Comparison of ENCODE assay signal across 30 mouse cellular contexts in the genomic region with DNA sequence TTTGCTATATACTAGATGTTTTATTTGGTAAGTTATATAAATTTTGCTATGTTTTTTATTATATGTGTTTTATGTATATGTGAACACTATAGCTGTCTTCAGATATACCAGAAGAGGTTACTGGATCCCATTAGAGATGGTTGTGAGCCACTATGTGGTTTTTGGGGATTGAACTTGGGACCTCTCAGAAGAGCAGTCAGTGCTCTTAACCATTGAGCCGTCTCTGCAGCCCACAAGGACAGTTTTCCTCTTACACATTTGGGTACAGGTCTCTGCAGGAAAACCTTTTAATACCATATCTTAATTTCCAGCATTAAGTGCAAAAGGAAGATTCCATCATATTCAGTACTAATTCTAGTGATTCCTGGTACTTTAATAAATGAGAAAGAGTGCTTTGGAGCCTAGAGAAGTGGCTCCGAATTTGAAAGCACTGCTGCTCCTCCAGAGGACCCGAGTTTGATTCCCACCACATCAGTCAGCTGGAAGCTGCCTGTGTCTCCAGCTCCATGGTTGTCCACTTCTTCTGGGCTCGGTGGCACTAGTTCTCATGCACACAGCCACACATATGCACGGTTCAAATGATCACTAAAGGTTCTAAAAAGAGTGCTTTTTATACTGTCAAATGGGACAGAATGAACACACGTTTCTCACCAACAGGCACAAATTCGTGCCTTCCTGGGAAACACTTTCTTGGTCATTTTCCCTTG. TPM values are rescaled to one million over a fixed set of nuclear protein-coding genes. Genes with fewer than 3 reads are reported as not detected.
"Had no signal": no experiment of that assay in that cellular context is flagged by ENCODE, and none has a peak within 500 bp of the region (broad histone marks: within the 10 kb centered on the region; RNA-seq: fewer than 3 reads in every experiment).

No protein-coding gene starts in this region.

- H3K27ac ChIP-seq: layer of hippocampus, adult 2 months; limb, embryonic 10.5 days; limb, embryonic 13.5 days; liver, embryonic 13.5 days; midbrain, embryonic 10.5 days; midbrain, embryonic 13.5 days; neural tube, embryonic 13.5 days; stomach, embryonic 15.5 days had no signal

- H3K4me1 ChIP-seq: limb, embryonic 10.5 days; limb, embryonic 13.5 days; liver, embryonic 13.5 days; midbrain, embryonic 10.5 days; midbrain, embryonic 13.5 days; neural tube, embryonic 13.5 days; stomach, embryonic 15.5 days had no signal

- H3K9me3 ChIP-seq: limb, embryonic 10.5 days; limb, embryonic 13.5 days; liver, embryonic 13.5 days; megakaryocyte, embryonic 14.5 days; midbrain, embryonic 10.5 days; midbrain, embryonic 13.5 days; neural tube, embryonic 13.5 days; stomach, embryonic 15.5 days had no signal

- DNase-seq: kidney, adult 8-10 months; kidney, postnatal 14 days; layer of hippocampus, adult 9-11 months; liver, embryonic 13.5 days; lung, embryonic 14.5 days; retina, postnatal 1 day; right cerebral cortex, postnatal 25 days; spleen, adult 18-20 months; thymus, postnatal 36 days had no signal

- ATAC-seq: midbrain, embryonic 13.5 days; midbrain, embryonic 16.5 days had no signal

- H3K4me2 ChIP-seq: limb, embryonic 13.5 days; liver, embryonic 13.5 days; lung, embryonic 14.5 days; midbrain, embryonic 13.5 days; neural tube, embryonic 13.5 days; stomach, embryonic 15.5 days had no signal

- H3K36me3 ChIP-seq: limb, embryonic 10.5 days; limb, embryonic 13.5 days; liver, embryonic 13.5 days; midbrain, embryonic 10.5 days; midbrain, embryonic 13.5 days; neural tube, embryonic 13.5 days; stomach, embryonic 15.5 days had no signal

- H3K27me3 ChIP-seq: limb, embryonic 13.5 days; liver, embryonic 13.5 days; megakaryocyte, embryonic 14.5 days; midbrain, embryonic 13.5 days; neural tube, embryonic 13.5 days; stomach, embryonic 15.5 days had no signal

- H3K4me3 ChIP-seq: layer of hippocampus, adult 2 months; limb, embryonic 10.5 days; limb, embryonic 13.5 days; liver, embryonic 13.5 days; midbrain, embryonic 10.5 days; midbrain, embryonic 13.5 days; myocyte; neural tube, embryonic 13.5 days; stomach, embryonic 15.5 days had no signal

- H3K9ac ChIP-seq: limb, embryonic 13.5 days; liver, embryonic 13.5 days; lung, embryonic 14.5 days; midbrain, embryonic 13.5 days; neural tube, embryonic 13.5 days; stomach, embryonic 15.5 days had no signal

RNA-seq across cellular contexts. Expression of a gene that starts 8.6 kb away (rescaled TPM):
- total RNA-seq: liver, adult 2 months had no signal
- polyA plus RNA-seq: kidney, embryonic 16.5 days; limb, embryonic 10.5 days; liver, adult 2 months; liver, embryonic 13.5 days; lung, embryonic 14.5 days; midbrain, embryonic 10.5 days; midbrain, embryonic 13.5 days; midbrain, embryonic 16.5 days; myocyte had no signal

RNA-seq across cellular contexts. Expression of a gene that starts 45.5 kb away (rescaled TPM):
- total RNA-seq: layer of hippocampus, adult 2 months; layer of hippocampus, postnatal 25 days; left cerebral cortex, adult 18-20 months; left cerebral cortex, postnatal 25 days; liver, adult 2 months; monocyte, adult 5-6 weeks; neutrophil, adult 5-6 weeks had no signal
- polyA plus RNA-seq: kidney, embryonic 16.5 days; large intestine, adult 2 months; limb, embryonic 10.5 days; limb, embryonic 13.5 days; liver, adult 2 months; liver, embryonic 13.5 days; liver, embryonic 16.5 days; lung, embryonic 14.5 days; midbrain, embryonic 10.5 days; midbrain, embryonic 13.5 days; midbrain, embryonic 16.5 days; myocyte; neural tube, embryonic 13.5 days; stomach, embryonic 15.5 days; thymus, postnatal 0 days; urinary bladder, adult 2 months had no signal
